Mouse (Mus musculus) G1E (cell line): ENCODE data around the gene Pars2.

Experiments
- CTCF ChIP-seq: IDR thresholded peaks from 2 replicates; pipeline ENCODE4 v1.5.1; 2012; ENCODE audit warnings: low read depth, low read length, inconsistent platforms, mixed read lengths
- GATA1 ChIP-seq: IDR thresholded peaks from 2 replicates; pipeline ENCODE4 v1.6.1; 2012; ENCODE audit warnings: borderline replicate concordance, low read length, inconsistent platforms, mixed read lengths

GRCm38 (mm10) chr4:106617056-106617455 is 33.8 kb upstream of the Pars2 start, which contains the start of gene Lexm:
- TF ChIP-seq CTCF (no peak), GATA1 (no peak)
